Mouse (Mus musculus) liver, adult 2 months (tissue): ENCODE results near the gene Olfr657. TPM values are rescaled to one million over a fixed set of nuclear protein-coding genes. Genes with fewer than 3 reads are reported as not detected.

Experiments
- DNase-seq: peaks from one replicate; pipeline ENCODE4 v3.0.0-alpha.2; 2011; ENCODE audit warnings: low read depth, low spot score; ENCODE audit errors: extremely low read depth
- H3K27ac ChIP-seq: fragments of 200-500 bp; replicated peaks from 2 replicates; pipeline ENCODE4 v1.5.1; 2012; ENCODE audit warnings: low read depth, mild to moderate bottlenecking, control low read depth, inconsistent platforms, low read length; ENCODE audit not compliant: insufficient read depth
- H3K27me3 ChIP-seq: fragments of 200-500 bp; 2 replicates; pipeline ENCODE4 v1.6.1; 2012; ENCODE audit warnings: mild to moderate bottlenecking, moderate library complexity, low read length, inconsistent platforms; ENCODE audit not compliant: control insufficient read depth, insufficient read depth
- H3K36me3 ChIP-seq: fragments of 200-500 bp; 2 replicates; pipeline ENCODE4 v1.6.1; 2012; ENCODE audit warnings: low read length, inconsistent platforms; ENCODE audit not compliant: control insufficient read depth, insufficient read depth
- H3K4me1 ChIP-seq: fragments of 200-500 bp; 2 replicates; pipeline ENCODE4 v1.6.1; 2011; ENCODE audit warnings: low read length; ENCODE audit not compliant: control insufficient read depth, insufficient read depth
- H3K4me3 ChIP-seq: fragments of 200-500 bp; 2 replicates; pipeline ENCODE4 v1.5.1; 2011; ENCODE audit warnings: low read depth, mild to moderate bottlenecking, control low read depth, low read length, moderate library complexity; ENCODE audit not compliant: insufficient read depth
- H3K79me2 ChIP-seq: fragments of 200-500 bp; 2 replicates; pipeline ENCODE4 v1.6.1; 2012; ENCODE audit warnings: inconsistent platforms, mild to moderate bottlenecking, low read length, moderate library complexity; ENCODE audit not compliant: control insufficient read depth, insufficient read depth
- H3K9ac ChIP-seq: fragments of 200-500 bp; 2 replicates; pipeline ENCODE4 v1.6.1; 2012; ENCODE audit warnings: low read depth, mild to moderate bottlenecking, control low read depth, inconsistent platforms, low read length
- CTCF ChIP-seq: fragments of 200-500 bp; IDR thresholded peaks from 2 replicates; pipeline ENCODE4 v1.5.1; 2011; ENCODE audit warnings: low read depth, low read length, control low read depth
- POLR2A ChIP-seq: fragments of 200-500 bp; IDR thresholded peaks from 2 replicates; pipeline ENCODE4 v1.6.1; 2011; ENCODE audit warnings: low read length, control low read depth; ENCODE audit not compliant: insufficient read depth; ENCODE audit errors: extremely low read depth
- WGBS: fragments of 180-500 bp; shearing (Covaris S2); methylation state at CpG from one replicate; pipeline ENCODE4 v1.1.7; 2018; 5-methylcytosine and 5-hydroxymethylcytosine counted together
- polyA plus RNA-seq: library from polyadenylated mRNA; depleted of rRNA; stranded (reverse); fragments of >200 nt; gene quantifications from 2 replicates; pipeline ENCODE4 v1.2.3, GENCODE M21; 2012; rRNA removed
- total RNA-seq: library from RNA; depleted of rRNA; stranded (reverse); fragments of >200 nt; gene quantifications from 2 replicates; pipeline ENCODE4 v1.2.3, GENCODE M21; 2014; rRNA removed

Gene Olfr657
- not detected in 2 replicates for total RNA-seq
- not detected in 2 replicates for polyA plus RNA-seq

GRCm38 (mm10) chr7:104624494-104624893, at the start of gene Olfr657:
Gene Olfr657, plus strand, starts transcription at chr7:104624794.
- H3K36me3 ChIP-seq = no peaks in the 10 kb centered on the region
- no peak for DNase-seq
- no peaks in the 10 kb centered on the region for H3K27me3 ChIP-seq
- H3K4me1 ChIP-seq = no peaks in the 10 kb centered on the region
- H3K9ac ChIP-seq = no peak within 1 kb of the TSS
- no peak within 1 kb of the TSS for H3K4me3 ChIP-seq
- no peaks in the 10 kb centered on the region for H3K79me2 ChIP-seq
- H3K27ac ChIP-seq = no peak within 1 kb of the TSS
- no peak for TF ChIP-seq CTCF

- Histone ChIP-seq H3K9ac (no peak within 1 kb of the TSS), H3K36me3 (no peaks in the 10 kb centered on the region), H3K27me3 (no peaks in the 10 kb centered on the region), H3K79me2 (no peaks in the 10 kb centered on the region), H3K4me3 (no peak within 1 kb of the TSS), H3K4me1 (no peaks in the 10 kb centered on the region), H3K27ac (no peak within 1 kb of the TSS)
- TF ChIP-seq POLR2A = no peak
- no peak for TF ChIP-seq CTCF
- no peak for DNase-seq
- 61% methylated on average over 2 of the region's 2 CpGs for WGBS
These were observed 47.6 kb upstream of the Olfr657 start, which contains the start of gene Olfr653 for GRCm38 (mm10) chr7:104577014-104577413. Gene Olfr653, plus strand, starts transcription at chr7:104577314.

- Histone ChIP-seq H3K9ac (no peak overlapping the region), H3K36me3 (no peaks in the 10 kb centered on the region), H3K27me3 (no peaks in the 10 kb centered on the region), H3K4me3 (no peak overlapping the region), H3K4me1 (no peaks in the 10 kb centered on the region), H3K27ac (no peak overlapping the region), H3K79me2 (no peaks in the 10 kb centered on the region)
- WGBS = 79% methylated on average over 4 of the region's 4 CpGs
- TF ChIP-seq POLR2A = no peak
- no peak for TF ChIP-seq CTCF
- DNase-seq = no peak
These were observed 43.7 kb upstream of the Olfr657 start for GRCm38 (mm10) chr7:104580846-104581245.

GRCm38 (mm10) chr7:104581429-104581828, 43.2 kb upstream of the Olfr657 start:
- no peak for DNase-seq
- H3K36me3 ChIP-seq = no peaks in the 10 kb centered on the region
- no peak overlapping the region for H3K9ac ChIP-seq
- H3K27ac ChIP-seq = no peak overlapping the region
- no peaks in the 10 kb centered on the region for H3K4me1 ChIP-seq
- H3K79me2 ChIP-seq = no peaks in the 10 kb centered on the region
- TF ChIP-seq CTCF (no peak), POLR2A (no peak)
- 82% methylated on average over 4 of the region's 4 CpGs for WGBS
- no peak overlapping the region for H3K4me3 ChIP-seq
- H3K27me3 ChIP-seq = no peaks in the 10 kb centered on the region

GRCm38 (mm10) chr7:104586725-104587124, 37.9 kb upstream of the Olfr657 start, which contains the start of gene Olfr654:
Gene Olfr654, plus strand, starts transcription at chr7:104587025.
- WGBS = 76% methylated on average over 4 of the region's 4 CpGs
- Histone ChIP-seq H3K27ac (no peak within 1 kb of the TSS), H3K27me3 (no peaks in the 10 kb centered on the region), H3K79me2 (no peaks in the 10 kb centered on the region), H3K36me3 (no peaks in the 10 kb centered on the region), H3K4me1 (no peaks in the 10 kb centered on the region), H3K4me3 (no peak within 1 kb of the TSS), H3K9ac (no peak within 1 kb of the TSS)
- DNase-seq = no peak
- TF ChIP-seq POLR2A (no peak), CTCF (no peak)

- Histone ChIP-seq H3K4me1 (no peaks in the 10 kb centered on the region), H3K79me2 (no peaks in the 10 kb centered on the region), H3K27me3 (no peaks in the 10 kb centered on the region), H3K27ac (no peak overlapping the region), H3K9ac (no peak overlapping the region), H3K4me3 (no peak overlapping the region), H3K36me3 (no peaks in the 10 kb centered on the region)
- 73% methylated on average over 5 of the region's 5 CpGs for WGBS
- TF ChIP-seq CTCF (no peak), POLR2A (no peak)
- no peak for DNase-seq
These were observed 36.3 kb upstream of the Olfr657 start for GRCm38 (mm10) chr7:104588274-104588673.
